Mouse (Mus musculus): ENCODE measurements around the gene Gas1.

- TF ChIP-seq CTCF (IDR thresholded peaks at IDR 0.05; ENCODE audit: borderline replicate concordance, control insufficient read depth, extremely low read depth, insufficient read depth, low read length, poor library complexity) (no peak), POLR2A (IDR thresholded peaks at IDR 0.05; ENCODE audit: control insufficient read depth, extremely low read depth, insufficient read depth, low read length, poor library complexity) (no peak)
Measured at GRCm38 (mm10) chr13:60156294-60157126, 20.7 kb downstream of the Gas1 start.
